Mouse (Mus musculus) natural killer cell, adult 2 months (primary cell): ENCODE measurements at regions not wholly inside any gene's neighbourhood (a gene's known extent, or its start where the extent isn't known, plus 50 kb on each side); places are given as distances from the start of the nearest gene placed in this dataset.

Experiments
- DNase-seq, 2 experiments: peaks; one replicate each; pipeline ENCODE4 v3.0.0; 2022; ENCODE audit warnings: low spot score in 2 of 2

DNA sequence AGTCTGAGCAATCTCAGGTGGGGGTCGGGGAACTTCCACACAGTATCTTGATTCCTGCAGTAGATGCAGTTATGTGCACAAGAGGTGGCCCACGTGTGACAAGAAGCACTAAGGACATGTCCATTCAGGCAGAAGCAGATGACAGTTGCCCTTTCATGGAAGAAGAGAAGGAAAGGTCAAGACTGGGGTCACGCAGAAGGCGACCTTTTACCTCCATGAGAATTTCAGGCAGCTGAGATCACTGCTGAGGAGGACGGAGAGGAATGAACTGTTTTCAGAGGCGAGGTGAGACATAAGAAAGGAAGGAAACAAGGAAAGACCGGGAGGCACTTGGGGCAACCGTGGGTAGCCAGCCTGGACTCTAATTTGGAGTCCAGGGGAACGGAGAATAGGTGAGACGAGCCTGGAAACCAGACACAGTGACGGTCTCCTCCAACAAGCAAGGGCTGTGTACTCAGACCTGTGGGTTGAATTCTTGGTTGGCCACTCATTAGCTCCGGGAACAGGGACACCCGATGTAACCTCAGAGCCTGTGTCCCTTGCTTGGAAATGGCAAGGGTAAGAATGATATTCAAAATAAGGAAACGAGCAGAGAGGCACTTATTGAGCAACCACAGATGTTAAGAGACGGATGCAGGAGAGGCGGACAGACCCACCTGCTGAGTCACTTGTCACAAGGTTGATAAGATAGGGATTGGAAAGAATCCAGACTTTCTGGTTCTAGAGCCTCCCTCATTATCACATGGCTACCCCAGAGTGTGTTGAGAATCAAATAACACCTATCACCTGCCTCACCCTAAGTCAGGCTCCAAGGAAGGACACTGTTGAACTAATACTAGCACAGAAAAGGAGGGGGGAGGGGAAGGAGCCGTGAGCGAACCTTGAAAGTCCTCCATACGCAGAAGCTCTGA lies 121.4 kb upstream of the Adgrl2 start:
- DNase-seq: no peak

DNA sequence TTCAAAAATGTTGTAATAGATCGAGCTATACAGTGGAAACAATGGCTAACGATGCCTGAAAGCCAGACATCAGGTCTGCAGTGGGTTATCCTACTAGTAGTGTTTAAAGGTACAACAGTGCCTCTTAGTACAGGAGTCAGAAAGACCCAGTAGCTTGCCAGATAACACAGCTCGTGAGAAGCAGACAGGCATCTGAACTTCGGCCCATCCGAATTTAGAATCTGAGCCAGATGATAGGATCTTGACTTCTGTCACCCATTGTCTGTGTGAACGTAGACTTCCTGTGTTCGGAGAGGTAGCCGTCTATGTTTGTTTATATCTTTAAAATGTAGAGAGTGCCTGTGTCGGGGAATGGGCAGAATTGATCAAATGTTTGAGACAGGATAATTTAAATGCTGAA lies 120.5 kb upstream of the Adgrl2 start:
- no peak for DNase-seq

DNA sequence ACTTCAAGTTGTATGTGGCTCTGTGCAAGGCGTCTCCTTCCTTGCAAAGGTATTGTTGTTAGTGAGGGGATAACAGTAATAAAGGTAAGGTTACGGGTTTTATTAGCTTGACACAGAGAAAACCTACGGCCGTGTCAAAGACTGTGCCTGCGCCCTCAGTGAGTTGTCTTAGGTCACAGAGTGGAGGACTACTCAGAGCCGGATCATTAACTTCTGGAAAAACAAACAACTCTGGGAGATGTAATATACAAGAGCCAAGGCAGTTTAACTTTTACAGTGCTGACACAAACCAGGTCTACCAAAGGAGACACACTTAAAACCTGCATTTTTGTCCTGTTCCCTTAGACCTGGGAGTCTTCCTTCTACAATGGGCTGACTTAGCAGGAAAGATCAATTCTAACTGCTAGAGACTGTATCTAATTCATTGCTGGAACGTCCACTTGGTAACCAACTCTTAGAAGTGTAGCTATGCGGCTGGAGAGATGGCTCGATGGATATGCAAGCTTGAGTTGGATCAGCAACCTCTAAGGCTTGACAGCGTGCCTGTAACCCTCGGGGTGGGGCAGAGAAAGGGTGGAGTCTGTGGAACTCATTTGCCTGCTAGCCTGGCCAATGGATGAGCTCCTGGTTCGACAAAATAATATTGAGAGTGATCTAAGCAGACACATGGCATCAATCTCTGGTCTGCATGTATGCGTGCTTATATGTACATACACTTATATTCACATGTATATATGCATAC lies 115.5 kb upstream of the Adgrl2 start:
- no peak for DNase-seq

DNA sequence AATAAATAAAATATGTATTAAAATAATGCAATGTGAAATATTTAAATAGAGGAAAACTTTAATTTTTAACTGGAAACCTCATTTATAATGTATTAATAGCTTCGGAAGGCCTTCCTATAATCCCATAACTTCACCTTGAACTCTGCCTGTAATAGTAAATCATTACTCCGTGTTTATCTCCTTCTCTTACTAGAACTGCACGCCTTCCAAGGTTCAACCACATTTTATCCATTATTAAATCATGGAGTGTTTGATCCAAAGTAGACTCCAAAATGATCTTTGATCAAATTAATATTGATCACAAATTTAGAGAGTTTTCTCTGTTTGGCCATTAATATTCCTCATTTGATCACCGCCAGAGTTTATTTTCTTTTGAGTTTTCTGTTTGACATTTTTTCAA lies 114.8 kb upstream of the Adgrl2 start:
- DNase-seq: no peak

DNA sequence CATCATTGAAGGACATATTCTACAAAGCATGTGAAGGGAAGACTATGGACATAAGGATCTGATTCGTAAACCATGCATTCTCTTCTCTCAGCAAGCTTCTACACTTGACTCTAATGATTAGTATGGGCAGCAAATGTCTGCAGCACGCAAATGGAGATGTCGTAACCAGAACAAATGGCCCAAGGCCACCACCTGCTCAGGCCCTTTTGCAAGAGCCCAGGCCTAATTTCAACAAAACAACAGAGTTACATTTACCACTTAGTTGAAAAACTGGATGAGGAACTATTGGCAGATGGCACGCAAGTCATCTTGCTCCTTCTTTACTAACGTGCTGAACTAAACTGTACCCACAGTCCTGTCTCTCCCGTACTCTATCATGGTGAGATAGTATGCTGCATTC lies 113.7 kb upstream of the Adgrl2 start:
- no peak for DNase-seq

DNA sequence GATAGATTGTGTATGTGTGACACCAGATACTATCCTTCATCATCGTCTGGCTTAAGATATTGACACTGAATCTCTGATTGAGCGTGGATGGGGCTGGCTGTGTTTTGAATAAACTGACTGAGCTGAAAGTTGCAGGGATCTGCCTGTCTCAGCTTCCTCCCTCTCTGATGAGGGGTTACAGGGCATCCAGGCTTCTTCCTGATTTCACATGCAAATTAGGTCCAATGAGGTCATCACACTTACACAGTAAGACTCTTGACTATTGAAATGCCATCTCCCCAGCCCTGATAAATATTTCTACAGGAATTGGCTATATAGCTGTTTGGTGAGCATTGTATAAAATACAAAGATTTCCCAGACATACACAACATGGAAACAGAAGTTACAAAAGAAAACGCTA lies 113.1 kb upstream of the Adgrl2 start:
- DNase-seq: no peak

DNA sequence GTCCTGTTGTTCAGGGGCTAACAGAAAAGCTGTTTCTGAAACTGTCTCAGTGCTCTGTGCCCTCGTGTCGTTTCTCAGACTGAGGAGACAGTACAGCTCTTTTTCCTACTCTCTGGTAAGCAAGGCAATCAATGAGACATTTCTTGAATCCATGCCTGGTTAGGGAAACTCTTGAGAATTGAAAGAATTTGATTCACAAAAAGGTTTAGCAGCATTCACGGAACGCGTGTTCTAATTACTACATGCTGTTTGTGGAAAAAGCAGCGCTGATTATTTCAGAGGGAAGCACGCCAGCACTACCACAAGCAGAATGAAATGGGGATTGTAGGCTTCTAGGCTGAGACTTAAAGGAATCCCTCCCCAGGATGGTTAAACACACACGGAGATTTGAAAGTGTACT lies 112.5 kb upstream of the Adgrl2 start:
- DNase-seq: no peak

DNA sequence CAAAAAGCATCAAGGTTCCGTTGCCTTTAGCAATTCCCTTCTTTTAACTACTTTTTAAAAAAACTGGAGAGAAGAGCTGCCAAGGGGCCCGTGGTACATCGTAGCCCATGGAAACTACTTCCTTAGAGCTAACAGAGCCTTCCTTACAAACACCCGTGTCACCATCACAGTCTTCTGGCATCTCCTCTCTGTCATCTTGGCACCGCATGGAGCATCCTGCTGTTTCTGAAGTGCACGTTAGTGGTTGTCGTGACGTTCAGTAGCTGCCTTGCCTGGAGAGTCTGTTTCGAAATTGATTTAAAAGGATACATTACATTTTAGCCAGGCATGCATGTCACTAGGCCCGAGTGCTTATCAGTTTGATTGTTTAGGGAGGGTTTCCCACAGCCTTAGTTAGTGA lies 111.4 kb upstream of the Adgrl2 start:
- DNase-seq: no peak

DNA sequence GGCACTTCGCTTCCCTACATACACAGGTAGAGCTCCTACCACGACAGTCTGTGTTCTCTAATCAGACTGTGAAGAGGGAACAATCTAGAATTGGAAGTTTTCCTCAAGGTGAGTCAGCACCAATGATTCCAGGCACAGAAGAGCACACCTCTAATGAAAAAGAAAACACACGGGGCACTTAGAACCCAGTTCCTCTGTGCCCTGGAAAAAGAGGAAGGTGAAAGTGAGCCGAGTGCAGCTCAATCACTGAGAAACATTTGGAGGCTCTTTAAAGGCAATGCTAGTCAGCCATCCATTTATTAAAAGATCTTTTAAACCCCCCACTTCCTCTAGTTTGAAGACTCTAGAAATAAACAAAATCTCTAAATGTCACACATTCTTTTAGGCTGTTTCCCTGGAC lies 108.4 kb upstream of the Adgrl2 start:
- no peak for DNase-seq

DNA sequence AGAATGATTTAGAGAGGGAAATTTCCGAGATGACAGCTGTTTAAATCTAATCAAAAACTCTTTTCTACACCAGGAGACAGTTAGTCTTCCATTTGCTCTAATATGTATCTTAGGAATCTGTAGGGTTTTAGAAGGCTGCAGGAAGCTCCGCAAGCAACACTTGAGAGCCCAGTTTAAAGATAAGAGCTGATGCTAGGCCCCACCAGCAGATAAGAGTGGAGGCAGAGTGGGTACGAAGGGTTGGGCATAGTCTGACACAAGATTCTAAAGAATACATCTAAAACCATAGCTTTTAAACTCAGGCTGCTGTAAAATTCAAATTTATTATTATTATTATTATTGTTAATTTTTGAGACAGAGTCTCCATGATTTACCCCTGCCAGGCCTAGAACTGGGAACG lies 106.7 kb upstream of the Adgrl2 start:
- no peak for DNase-seq

DNA sequence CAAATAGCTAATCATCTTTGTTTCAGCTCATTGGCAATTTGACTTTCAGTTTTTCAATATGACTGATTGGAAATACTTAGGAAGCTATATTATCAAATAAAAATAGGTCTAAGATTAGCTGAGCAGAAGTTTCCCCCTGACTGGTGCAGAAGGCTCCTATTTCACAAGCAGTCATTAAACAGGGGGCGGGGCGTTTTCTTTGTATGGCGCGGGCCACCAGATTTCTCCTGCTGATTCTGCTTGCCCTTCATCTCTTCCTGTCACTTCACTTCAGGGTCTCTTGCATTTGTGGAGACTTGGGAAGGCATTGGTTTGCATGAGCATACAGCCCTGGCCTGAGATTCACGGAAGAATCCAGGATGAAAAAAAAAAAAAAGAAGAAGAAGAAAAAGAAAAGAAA lies 102.3 kb upstream of the Adgrl2 start:
- no peak for DNase-seq

DNA sequence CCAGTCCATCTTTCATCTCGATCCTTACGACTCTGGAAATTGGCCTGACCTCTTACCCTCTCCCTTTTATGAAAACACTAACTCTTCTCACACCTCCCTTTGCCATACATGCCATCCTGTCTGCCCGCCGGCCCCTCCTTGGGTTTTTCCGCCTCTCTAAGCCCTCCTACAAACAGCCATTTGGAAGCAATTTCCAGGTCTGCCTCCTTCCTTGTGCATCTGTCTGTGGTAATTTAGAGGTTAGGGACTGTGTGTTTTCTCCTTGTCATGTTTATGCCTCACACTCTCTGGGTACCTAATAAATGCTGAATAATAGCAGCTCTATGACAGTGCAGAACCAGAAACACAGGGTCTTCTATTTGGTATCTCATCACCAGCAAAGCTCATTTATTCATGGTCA lies 99.7 kb upstream of the Adgrl2 start:
- DNase-seq: no peak

DNA sequence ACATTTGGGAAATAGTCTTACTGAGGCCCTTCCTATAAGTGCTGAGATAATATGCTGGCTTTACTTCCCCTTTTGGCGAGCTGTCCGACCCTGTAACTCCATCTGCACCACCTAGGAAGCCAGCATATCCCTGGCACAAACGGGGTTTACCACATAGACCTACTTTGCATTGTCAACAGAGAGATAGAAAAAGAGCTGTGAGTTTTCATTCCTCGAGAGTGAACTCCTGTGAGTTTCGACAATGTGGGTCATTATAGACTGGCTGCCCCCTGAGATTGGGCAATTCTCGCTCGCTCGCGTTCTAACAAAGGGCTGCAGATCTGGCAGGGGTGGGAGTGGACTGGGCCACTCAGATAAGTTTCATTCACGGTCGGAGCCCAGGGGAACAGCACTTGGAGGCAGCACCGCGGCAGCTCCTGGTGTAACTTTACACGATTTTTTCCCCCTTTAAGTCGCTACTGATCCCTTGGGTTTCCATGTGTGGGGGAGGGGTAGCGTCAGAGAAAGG lies 98.3 kb upstream of the Adgrl2 start:
- DNase-seq: no peak

DNA sequence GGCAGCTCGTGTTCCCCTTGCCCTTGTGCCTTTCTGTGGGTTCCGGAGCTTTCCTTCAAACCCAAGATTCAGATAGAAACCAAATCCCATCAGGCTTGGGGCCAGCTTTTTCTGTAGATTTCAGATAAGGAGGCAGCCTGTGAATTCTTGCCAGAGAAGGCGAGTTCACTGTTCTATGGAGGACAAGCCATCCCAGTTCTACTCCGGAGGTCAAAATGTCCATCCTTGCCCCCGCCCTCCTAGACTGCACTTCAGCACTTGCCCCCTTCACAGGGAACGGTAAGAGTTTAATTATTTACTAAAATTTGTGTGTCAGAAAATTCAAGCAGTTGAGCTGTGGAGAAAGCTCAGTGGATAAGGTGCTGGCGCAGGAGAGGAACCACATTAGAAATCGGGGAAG lies 97.1 kb upstream of the Adgrl2 start:
- DNase-seq: no peak

DNA sequence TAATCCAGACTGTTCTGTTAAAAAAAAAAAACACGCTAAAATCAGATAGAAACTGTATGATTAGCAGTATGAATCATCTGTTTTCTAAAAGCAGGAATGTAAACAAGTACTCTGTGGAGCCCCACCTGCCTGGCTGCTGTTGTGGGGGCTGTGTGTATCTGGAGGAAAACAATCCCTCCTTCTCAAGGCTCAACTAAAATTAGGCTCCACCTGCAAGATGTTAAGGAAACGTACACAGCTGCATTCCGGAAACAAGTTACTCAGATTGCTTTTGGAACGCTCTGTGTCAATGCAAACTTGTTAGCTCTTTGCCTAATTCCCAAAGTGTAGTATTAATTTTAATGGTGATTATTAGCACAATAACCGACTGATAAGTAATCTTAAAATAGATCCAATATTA lies 96.3 kb upstream of the Adgrl2 start:
- DNase-seq: no peak

DNA sequence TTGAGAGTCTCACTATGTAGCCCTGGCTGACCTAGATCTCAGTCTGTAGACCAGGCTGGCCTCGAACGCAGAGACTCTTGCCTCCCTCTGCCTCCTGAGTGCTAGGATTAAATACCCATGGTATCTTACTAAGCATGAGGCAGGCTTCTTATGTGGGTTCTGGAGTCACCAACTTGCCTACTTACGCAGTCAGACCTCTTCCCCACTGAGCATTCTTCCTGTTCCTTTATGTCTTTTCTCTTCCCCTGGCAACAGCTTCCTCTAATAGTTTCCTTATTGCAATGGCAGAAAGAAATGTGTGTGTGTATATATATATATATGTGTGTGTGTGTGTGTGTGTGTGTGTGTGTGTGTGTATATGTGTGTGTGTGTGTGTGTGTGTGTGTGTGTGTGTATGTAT lies 95.7 kb upstream of the Adgrl2 start:
- DNase-seq: no peak

DNA sequence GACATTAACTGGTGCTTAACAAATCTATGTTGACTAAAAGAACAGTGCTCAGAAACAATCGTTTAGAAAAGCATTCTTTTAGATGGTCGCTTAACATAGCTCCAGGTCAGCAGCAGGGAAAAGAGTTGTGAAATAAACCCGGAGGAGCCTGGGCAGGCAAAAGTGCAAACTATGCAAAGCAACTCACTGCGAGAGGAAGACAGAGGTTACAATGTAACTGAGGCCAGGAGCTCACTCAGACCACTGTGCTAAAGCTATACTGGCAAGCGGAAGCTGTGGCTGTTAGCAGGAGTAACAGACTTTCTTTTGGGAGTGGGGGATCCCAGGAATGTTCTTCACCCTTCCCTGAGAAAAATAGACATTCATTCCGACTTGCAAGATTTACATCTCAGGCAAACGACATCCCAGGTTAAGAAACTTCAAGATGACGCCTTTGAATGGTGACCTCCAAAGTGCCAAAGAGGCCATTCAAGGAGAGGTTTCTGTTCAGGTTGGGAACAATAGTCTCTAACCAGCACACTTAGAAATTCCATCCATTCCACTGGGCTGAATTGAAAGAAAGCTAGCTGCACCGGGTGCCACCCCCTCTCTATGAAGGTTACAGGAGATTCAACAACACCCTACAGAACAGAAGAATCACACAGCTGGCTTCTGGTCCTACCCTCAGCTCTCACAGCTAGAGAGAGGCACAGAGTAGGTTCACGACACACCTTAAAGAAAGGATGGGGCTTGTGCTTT lies 94.7 kb upstream of the Adgrl2 start:
- no peak for DNase-seq

DNA sequence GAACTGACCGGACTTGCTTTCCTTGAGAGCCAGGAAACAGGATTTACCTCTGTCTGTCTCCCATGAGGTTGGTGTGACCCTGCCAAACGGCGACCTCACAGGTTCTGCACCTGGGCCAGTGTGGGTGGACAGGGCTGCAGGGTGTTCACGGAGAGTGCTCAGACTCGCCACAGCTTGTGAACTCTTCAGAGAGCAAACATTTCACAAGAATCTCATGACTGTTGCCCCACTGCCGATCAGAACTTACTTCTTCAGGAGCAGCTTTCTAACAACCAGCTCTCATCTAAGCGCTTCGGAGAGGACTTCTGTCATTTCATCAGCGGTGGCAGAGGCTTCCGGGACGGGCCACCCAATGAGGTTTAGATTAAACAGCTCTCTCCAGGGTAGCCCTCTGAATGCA lies 93.0 kb upstream of the Adgrl2 start:
- no peak for DNase-seq

DNA sequence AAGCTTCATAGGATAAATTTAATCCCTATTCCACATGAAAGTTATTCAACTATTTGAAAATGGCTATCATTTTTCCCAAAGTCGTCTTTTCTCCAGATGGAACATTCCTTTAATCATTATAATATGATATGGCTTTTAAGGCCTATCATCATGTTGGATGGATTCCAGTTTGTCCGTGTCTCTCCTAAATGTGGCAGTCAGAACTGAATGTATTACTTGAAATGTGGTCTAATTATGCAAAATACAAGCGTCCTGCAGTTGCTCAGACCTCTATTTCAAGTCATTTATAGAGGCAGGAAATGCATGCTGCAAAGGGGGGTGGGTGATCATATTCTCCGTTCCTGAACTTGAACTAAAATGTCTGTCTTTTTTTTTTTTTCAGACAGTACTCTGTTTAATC lies 88.5 kb upstream of the Adgrl2 start:
- no peak for DNase-seq

DNA sequence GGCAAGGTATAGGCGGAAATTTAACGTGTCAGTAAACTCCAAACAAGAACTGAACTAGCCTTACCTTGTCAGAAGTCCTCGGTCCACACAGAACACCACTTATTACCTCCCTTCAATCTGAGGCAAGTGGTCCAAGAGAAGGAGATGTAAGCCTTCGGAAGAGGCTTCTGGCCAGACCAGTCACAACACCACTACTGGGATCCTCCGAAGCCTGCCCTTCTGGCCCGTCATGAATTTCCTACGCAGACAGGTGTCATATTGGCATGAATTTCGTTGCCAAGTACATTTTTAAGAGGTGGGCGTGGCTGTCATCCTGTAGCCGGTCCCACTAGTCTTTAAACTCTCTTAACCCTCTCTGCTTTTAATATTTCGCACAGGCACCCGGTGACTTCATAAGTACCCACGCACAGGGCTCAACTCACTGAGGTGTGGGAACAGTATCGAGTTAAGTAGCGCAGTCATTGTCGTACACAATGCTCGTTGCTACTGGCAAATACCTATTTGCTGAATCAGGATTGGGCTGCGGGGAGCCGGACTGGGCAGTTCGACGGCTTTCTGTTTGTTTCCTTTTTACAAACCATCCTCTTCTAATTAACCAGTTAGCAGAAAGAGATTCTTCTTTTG lies 86.7 kb upstream of the Adgrl2 start:
- DNase-seq: no peak

DNA sequence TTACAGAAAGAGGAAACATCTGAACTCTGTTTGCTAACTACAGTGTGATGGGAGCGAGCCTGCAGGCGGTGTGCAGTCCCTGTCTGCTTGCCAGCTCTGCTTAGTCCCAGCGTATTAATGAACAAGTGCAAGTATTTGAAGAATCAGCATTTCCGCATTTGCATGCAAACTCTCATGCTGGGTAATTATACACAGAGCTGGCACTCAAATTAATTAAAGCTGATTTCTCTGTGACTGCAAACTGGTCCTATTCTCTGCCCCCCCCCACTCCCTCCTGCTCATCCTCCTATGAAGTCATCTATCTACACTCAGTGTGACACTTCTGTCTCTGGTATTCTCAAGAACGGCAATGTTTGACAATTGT lies 85.1 kb upstream of the Adgrl2 start:
- no peak for DNase-seq
